Mouse (Mus musculus): ENCODE results near the gene Eif5a.
"Not testable (repeated sequence)": the region's sequence is repeated elsewhere in the genome, so short reads cannot be mapped to it uniquely, and the experiment has no call there.

Gene Eif5a

GRCm38 (mm10) chr11:69945997-69946891, 24.5 kb upstream of the Eif5a start:
- in situ Hi-C loops (cut with MseI, MboI) = no loop called here

DNA sequence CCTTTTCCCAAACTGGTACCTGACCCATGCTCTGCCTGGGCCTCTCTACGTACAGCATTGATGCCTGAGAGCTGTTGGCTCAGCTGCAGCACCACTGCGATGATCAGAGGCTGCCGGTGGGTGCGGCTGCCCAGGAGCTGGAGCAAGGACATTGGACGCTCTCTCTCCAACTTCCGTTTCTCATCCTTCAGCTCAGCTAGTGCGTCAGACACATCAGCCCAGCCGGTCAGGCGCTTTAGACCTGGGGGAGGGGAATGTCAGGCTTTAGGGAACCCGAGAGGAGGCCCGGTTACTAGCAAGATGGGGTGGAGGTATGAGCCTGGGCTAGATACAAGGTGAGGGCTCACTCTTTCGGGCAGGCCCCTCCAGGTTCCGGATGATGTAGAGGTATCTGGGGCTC, 23.5 kb upstream of the Eif5a start:
- in situ Hi-C loops (cut with MseI, MboI) = no loop called here

DNA sequence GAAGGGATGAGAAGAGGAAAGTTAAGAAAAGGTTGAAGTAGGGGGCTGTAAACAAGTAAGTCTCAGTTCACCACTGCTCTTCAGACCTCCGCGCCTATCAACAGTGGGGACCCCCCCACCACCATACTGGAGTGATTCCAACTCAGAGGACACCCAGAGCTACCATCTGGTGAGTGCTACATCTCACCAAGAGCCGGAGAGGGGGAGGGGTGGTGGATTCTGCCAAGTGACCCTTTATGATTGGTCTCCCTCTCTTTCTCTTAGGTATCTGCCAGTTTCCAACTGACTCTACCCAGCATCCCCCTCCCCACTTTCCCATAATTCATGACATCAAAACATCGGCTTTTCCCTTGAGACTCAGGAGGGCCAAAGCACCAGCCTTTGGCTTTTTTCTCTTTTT, 19.2 kb upstream of the Eif5a start:
- in situ Hi-C loops (cut with MseI, MboI) = no loop called here

DNA sequence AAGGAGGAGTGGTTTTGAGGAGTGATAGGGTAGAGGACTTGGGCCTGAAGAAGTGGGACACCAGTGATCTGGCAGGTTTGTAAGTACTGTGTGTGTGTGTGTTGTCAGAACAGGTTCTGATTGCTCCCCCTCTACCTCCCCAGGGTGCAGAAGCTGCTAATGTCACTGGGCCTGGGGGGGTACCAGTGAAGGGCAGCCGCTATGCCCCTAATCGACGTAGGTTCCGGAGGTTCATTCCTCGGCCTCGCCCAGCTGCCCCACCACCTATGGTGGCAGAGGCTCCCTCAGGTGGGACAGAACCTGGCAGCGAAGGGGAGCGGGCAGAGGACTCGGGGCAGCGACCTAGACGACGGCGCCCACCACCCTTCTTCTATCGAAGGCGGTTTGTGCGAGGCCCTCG, 18.0 kb upstream of the Eif5a start:
- in situ Hi-C loops (cut with MseI, MboI) = no loop called here

DNA sequence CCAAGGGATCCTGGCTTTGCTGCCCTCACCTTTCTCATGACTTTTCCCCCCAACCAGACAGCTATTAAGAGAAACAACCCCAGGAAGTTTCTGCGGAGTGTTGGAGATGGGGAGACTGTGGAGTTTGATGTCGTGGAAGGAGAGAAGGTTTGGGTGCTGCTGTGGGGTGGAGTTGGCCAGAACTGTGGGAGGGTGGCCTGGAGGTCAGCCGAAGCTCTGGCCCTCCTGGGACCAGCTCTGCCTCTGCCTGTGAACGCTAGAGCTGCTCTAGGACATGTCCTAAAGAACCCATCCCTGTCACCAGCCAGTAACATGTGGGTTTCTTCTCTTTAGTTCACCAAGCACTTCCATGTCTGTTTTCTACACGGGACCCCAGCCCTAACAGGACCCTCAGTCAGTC, 17.4 kb upstream of the Eif5a start:
- in situ Hi-C loops (cut with MseI, MboI) = no loop called here

- in situ Hi-C loops (cut with MseI, MboI) = no loop called here
These were observed 16.7 kb upstream of the Eif5a start for GRCm38 (mm10) chr11:69938401-69938979.

DNA sequence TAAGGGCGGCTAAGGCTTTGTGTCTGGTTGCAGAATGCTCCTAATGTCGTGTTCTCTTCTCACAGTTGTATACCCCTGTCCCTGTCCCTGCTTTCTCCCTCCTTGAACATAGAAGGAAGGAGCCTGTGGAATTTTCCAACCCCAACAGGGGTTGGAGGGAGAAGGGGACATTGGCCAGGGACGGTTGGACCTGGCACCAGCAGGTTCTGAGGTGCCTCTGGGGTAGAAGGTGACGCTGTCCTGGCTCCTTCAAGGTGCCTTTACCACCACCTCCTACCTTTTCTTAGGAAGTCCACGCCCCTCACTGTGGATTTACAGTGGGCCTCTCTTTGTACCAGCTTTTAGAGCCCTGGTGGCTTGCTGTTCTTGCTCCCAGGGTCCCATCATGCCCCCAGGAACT, 16.1 kb upstream of the Eif5a start:
- in situ Hi-C loops (cut with MseI, MboI) = no loop called here

DNA sequence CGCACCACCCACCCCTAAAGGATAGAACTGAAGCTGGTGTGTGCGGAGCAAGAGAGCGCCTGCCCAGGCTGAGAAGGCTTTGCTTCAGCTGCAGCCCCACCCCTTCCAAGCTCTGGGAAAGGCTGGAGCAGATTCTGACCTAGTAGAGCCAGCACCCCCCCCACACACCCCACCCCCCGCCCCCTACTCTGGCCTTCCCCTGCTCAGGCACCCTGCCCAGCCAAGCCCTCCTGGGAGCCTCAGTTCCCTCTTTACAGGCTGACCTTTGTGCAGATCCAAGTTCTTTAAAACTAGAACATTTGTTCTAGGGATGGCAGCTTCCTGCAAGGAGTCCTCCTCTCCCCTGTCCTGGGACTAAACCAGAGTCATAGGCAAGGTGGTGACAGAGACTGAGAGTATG, 15.6 kb upstream of the Eif5a start:
- in situ Hi-C loops (cut with MseI, MboI) = no loop called here

- in situ Hi-C loops (cut with MseI, MboI) = no loop called here
These were observed 15.1 kb upstream of the Eif5a start for GRCm38 (mm10) chr11:69936714-69937347.

DNA sequence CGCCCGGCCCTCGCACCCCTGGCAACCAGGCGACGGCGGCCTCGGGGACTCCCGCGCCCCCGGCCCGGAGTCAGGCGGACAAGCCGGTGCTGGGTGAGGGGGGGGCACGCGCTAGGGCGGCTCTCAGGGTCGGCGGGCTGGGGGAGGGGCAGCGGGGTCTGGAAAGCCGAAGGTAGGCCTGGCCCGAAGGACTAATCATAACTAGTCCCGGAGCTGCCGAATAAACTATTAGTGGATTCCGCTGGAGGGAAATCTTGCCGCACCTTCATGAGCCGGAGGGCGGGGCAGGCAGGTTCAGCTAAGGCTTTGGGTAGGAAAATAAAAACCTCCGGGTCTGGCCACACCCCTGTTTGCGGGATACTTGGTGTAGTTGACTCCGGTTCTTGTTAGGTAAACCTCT, 14.4 kb upstream of the Eif5a start:
- in situ Hi-C loops (cut with MseI, MboI) = no loop called here

- in situ Hi-C loops (cut with MseI, MboI) = no loop called here
These were observed 13.6 kb upstream of the Eif5a start, which contains the start of gene Ybx2 for GRCm38 (mm10) chr11:69935137-69935879. TSS of gene Ybx2 (plus strand) at chr11:69935796.

DNA sequence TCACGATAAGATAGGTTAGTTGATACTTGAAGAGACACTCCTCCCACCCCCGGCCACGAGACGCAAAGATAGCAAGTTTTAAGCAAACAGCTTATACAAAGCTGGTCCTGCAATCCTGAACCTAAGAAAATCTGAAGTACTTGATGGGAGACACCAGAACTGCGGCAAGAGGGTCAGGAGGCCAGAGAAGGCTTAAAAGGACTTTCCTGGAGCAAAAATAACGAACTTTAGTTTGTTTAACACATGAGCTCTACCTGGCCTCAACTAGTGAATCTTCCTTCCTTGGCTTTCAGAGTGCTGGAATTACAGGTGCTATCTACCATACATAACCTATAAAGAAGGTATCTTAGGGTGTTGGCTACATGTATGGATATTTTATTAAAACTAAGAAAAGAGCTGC, 12.9 kb upstream of the Eif5a start:
- in situ Hi-C loops (cut with MseI, MboI) = no loop called here

DNA sequence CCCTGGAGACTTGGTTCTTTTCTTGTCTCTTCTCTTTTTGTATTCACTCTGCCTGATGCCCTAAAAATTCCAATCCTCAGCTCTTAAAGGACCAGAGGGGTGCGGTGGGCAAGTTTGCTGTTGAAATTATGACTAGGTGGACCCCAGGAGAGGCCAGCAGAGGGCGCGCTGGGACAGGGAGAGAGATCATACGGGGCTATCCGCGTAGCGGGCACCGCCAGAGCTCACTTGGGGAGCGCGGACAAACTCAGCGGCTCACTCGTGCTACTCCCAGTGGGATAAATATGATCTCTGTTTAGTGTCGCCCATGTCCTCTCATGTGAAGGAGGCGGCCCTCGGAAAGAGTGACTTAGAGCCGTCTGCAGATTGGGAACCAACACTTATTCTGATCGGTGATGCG, 12.4 kb upstream of the Eif5a start:
- in situ Hi-C loops (cut with MseI, MboI) = no loop called here

GRCm38 (mm10) chr11:69933066-69933465, 11.3 kb upstream of the Eif5a start:
- in situ Hi-C loops (cut with MseI, MboI) = no loop called here

- in situ Hi-C loops (cut with MseI, MboI) = no loop called here
These were observed 10.5 kb upstream of the Eif5a start for GRCm38 (mm10) chr11:69932254-69932653.

DNA sequence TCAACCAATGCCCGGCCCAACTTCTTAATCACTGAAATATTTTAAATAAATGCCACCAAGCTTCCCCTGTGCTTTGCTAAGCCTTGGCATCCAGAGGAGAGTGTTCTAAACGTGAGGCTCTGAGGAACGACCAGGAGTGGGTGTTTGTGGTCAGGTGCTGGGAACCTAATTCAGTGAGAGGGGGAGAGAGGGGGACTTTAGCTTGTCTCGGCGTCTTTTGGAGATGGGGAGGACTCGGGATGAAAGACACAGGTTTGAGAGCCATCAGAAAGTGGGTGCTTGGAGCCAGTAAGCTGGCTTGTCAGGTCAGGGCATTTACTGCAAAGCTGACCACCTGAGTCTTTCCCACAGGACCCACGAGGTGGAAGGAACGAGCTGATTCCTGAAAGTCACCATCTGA, 10.0 kb upstream of the Eif5a start:
- in situ Hi-C loops (cut with MseI, MboI) = no loop called here

- in situ Hi-C loops (cut with MseI, MboI) = no loop called here
These were observed 9.3 kb upstream of the Eif5a start for GRCm38 (mm10) chr11:69930967-69931537.

GRCm38 (mm10) chr11:69930176-69930575, 8.4 kb upstream of the Eif5a start:
- in situ Hi-C loops (cut with MseI, MboI) = not testable (repeated sequence)

DNA sequence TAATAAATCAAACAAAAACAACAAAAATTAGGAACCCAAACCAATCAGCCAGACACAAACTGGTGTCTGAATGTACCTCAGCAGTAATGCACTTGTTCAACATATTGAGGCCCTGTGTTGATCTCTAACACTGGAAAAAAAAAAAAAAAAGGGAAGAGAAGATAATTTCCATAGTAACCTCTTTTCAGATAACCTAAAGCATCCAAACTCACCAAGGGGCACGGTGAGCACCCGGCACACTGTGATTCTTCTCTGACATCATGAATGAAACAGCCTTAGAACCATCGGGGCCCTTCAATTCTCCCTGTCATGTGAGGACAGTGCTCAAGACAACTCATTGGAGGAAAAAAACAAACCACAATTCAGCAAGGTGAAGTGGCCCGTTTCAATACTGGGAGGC, 8.0 kb upstream of the Eif5a start:
- in situ Hi-C loops (cut with MseI, MboI) = loop anchor here in 1 of 2 experiments (5.0 kb wide), 1 partner anchor 33 kb away; the partner anchor contains the start of gene Cldn7

- in situ Hi-C loops (cut with MseI, MboI) = loop anchor here in 1 of 2 experiments (5.0 kb wide), 1 partner anchor 35 kb away; the partner anchor contains the start of gene Cldn7
These were observed 5.7 kb upstream of the Eif5a start for GRCm38 (mm10) chr11:69927501-69927900.

GRCm38 (mm10) chr11:69922796-69923195, 1.0 kb upstream of the Eif5a start:
- in situ Hi-C loops (cut with MseI, MboI) = no loop called here
